Mouse (Mus musculus) heart, embryonic 14.5 days (tissue): ENCODE results near the gene Ina. TPM values are rescaled to one million over a fixed set of nuclear protein-coding genes. Genes with fewer than 3 reads are reported as not detected.
A peak's percentile ranks its signal among the peaks of the same experiment; 100 is the strongest.

Experiments used
- ATAC-seq: fragments of 200-750 bp; cut with Nextera tagmentation; 2 replicates; pipeline ENCODE4 v1.8.0; 2017; ENCODE audit warnings: low read depth, moderate TSS enrichment; ENCODE audit not compliant: insufficient number of reproducible peaks, insufficient read depth, low FRiP score
- H3K27ac ChIP-seq, 2 experiments: fragments of 200-500 bp in 1 of 2; fragments of 300-500 bp in 1 of 2; sonication (generic) in 1 of 2; replicated peaks in 1 of 2; 2 replicates each; pipeline ENCODE4 v1.5.1; 2012 to 2014; ENCODE audit warnings: low read depth in 2 of 2, low read length in 2 of 2, control low read depth in 1 of 2, mild to moderate bottlenecking in 1 of 2, mixed read lengths in 1 of 2; ENCODE audit not compliant: control insufficient read depth in 1 of 2, insufficient read depth in 1 of 2
- H3K27me3 ChIP-seq: fragments of 300-500 bp; sonication (generic); 2 replicates; pipeline ENCODE4 v1.6.1; 2014; ENCODE audit warnings: mild to moderate bottlenecking, low read length, control low read depth; ENCODE audit not compliant: control insufficient read depth, insufficient read depth
- H3K36me3 ChIP-seq: fragments of 300-500 bp; sonication (generic); 2 replicates; pipeline ENCODE4 v1.6.1; 2014; ENCODE audit warnings: mild to moderate bottlenecking, control low read depth, low read length, mixed read lengths; ENCODE audit not compliant: control insufficient read depth, insufficient read depth
- H3K4me1 ChIP-seq, 2 experiments: fragments of 200-500 bp in 1 of 2; fragments of 300-500 bp in 1 of 2; sonication (generic) in 1 of 2; 2 replicates each; pipeline ENCODE4 v1.6.1; 2012 to 2014; ENCODE audit warnings: low read length in 2 of 2, control low read depth in 1 of 2, mixed read lengths in 1 of 2; ENCODE audit not compliant: control insufficient read depth in 2 of 2, insufficient read depth in 2 of 2
- H3K4me2 ChIP-seq: fragments of 300-500 bp; sonication (generic); 2 replicates; pipeline ENCODE4 v1.6.1; 2014; ENCODE audit warnings: mild to moderate bottlenecking, low read length
- H3K4me3 ChIP-seq, 2 experiments: fragments of 200-500 bp in 1 of 2; fragments of 300-500 bp in 1 of 2; sonication (generic) in 1 of 2; 2 replicates each; pipeline ENCODE4 v1.5.1; 2012 to 2014; ENCODE audit warnings: low read length in 2 of 2, mild to moderate bottlenecking in 2 of 2, control low read depth in 1 of 2, low read depth in 1 of 2, moderate library complexity in 1 of 2; ENCODE audit not compliant: control insufficient read depth in 1 of 2, insufficient read depth in 1 of 2
- H3K9ac ChIP-seq: fragments of 300-500 bp; sonication (generic); 2 replicates; pipeline ENCODE4 v1.6.1; 2014; ENCODE audit warnings: mild to moderate bottlenecking, low read length
- H3K9me3 ChIP-seq: fragments of 300-500 bp; sonication (generic); 2 replicates; pipeline ENCODE4 v1.6.1; 2016; ENCODE audit warnings: low read length, control low read depth; ENCODE audit not compliant: control insufficient read depth
- WGBS: fragments of 180-500 bp; shearing (Covaris S2); extraction: QIAGEN DNeasy Blood & Tissue Kit; methylation state at CpG from one replicate; pipeline ENCODE4 v1.1.7; 2014; 5-methylcytosine and 5-hydroxymethylcytosine counted together
- polyA plus RNA-seq: library from polyadenylated mRNA; unstranded; fragments of >200 nt; fragmentation: Nextera tagmentation; extraction: Ambion mirVana; gene quantifications from 2 replicates; pipeline ENCODE4 v1.2.1, GENCODE M21; 2014

The Ina gene
- polyA plus RNA-seq, 1 experiment from 2014 or later, result 0.30 TPM

- H3K4me1 ChIP-seq, result peaks cover 45 to 59% of the 10 kb centered on the region in 2 experiments
Observed at GRCm38 (mm10) chr19:46971051-46971689, 43.3 kb upstream of the Ina start.

GRCm38 (mm10) chr19:46971712-46972111 is 42.8 kb upstream of the Ina start:
- no peak overlapping the region for H3K4me2 ChIP-seq
- peaks cover 47 to 59% of the 10 kb centered on the region in 2 experiments for H3K4me1 ChIP-seq
- H3K9me3 ChIP-seq, result no peaks in the 10 kb centered on the region
- H3K4me3 ChIP-seq, result no peak overlapping the region
- no peak for ATAC-seq
- H3K36me3 ChIP-seq, result no peaks in the 10 kb centered on the region
- peak overlapping the region; percentile 26 to 94 for H3K27ac ChIP-seq
- no peaks in the 10 kb centered on the region for H3K27me3 ChIP-seq
- WGBS, result 80% methylated on average over 9 of the region's 9 CpGs
- no peak overlapping the region for H3K9ac ChIP-seq

More at GRCm38 (mm10) chr19:46971051-46971689, 43.3 kb upstream of the Ina start:
- Histone ChIP-seq H3K4me3 (no peak overlapping the region), H3K27me3 (no peaks in the 10 kb centered on the region), H3K9me3 (no peaks in the 10 kb centered on the region), H3K27ac (peak overlapping the region; percentile 50 to 94), H3K4me2 (no peak overlapping the region), H3K9ac (no peak overlapping the region), H3K36me3 (no peaks in the 10 kb centered on the region)
- ATAC-seq, result no peak
- 68% methylated on average over 8 of the region's 8 CpGs for WGBS

GRCm38 (mm10) chr19:46972159-46972558 is 42.3 kb upstream of the Ina start:
- ATAC-seq, result no peak
- H3K4me1 ChIP-seq, result peaks cover 47 to 59% of the 10 kb centered on the region in 2 experiments
- WGBS, result 96% methylated on average over 3 of the region's 3 CpGs

GRCm38 (mm10) chr19:46975565-46975964 is 38.9 kb upstream of the Ina start:
- Histone ChIP-seq H3K9ac (no peak overlapping the region), H3K4me1 (peaks cover 30 to 37% of the 10 kb centered on the region in 2 experiments), H3K4me3 (no peak overlapping the region), H3K27me3 (no peaks in the 10 kb centered on the region), H3K36me3 (no peaks in the 10 kb centered on the region), H3K9me3 (no peaks in the 10 kb centered on the region), H3K4me2 (no peak overlapping the region), H3K27ac (peak overlapping the region; percentile 79 to 90)
- WGBS, result 21% methylated on average over 4 of the region's 4 CpGs
- 0 out of 2 replicates have a peak, but pooled peaks have one; percentile 57 for ATAC-seq

More at GRCm38 (mm10) chr19:46972159-46972558, 42.3 kb upstream of the Ina start:
- Histone ChIP-seq H3K9ac (no peak overlapping the region), H3K4me2 (no peak overlapping the region), H3K27ac (no peak overlapping the region), H3K27me3 (no peaks in the 10 kb centered on the region), H3K4me3 (no peak overlapping the region), H3K36me3 (no peaks in the 10 kb centered on the region), H3K9me3 (no peaks in the 10 kb centered on the region)

GRCm38 (mm10) chr19:46975997-46976396 is 38.5 kb upstream of the Ina start:
- ATAC-seq, result no peak

GRCm38 (mm10) chr19:46976743-46977142 is 37.8 kb upstream of the Ina start:
- Histone ChIP-seq H3K36me3 (no peaks in the 10 kb centered on the region), H3K4me1 (peaks cover 23 to 26% of the 10 kb centered on the region in 2 experiments), H3K4me3 (no peak overlapping the region), H3K9ac (no peak overlapping the region), H3K9me3 (no peaks in the 10 kb centered on the region), H3K27me3 (no peaks in the 10 kb centered on the region), H3K4me2 (no peak overlapping the region), H3K27ac (0 out of 4 replicates have a peak overlapping the region, but pooled peaks of 1 of the 2 experiments have one; percentile 79)
- WGBS, result 43% methylated on average over 2 of the region's 2 CpGs
- no peak for ATAC-seq

More at GRCm38 (mm10) chr19:46975997-46976396, 38.5 kb upstream of the Ina start:
- Histone ChIP-seq H3K27me3 (no peaks in the 10 kb centered on the region), H3K36me3 (no peaks in the 10 kb centered on the region), H3K4me2 (no peak overlapping the region), H3K27ac (peak overlapping the region; percentile 79 to 90), H3K9ac (no peak overlapping the region), H3K4me3 (no peak overlapping the region), H3K4me1 (peaks cover 29 to 33% of the 10 kb centered on the region in 2 experiments), H3K9me3 (no peaks in the 10 kb centered on the region)
- WGBS, result 73% methylated on average over 8 of the region's 8 CpGs

- no peaks in the 10 kb centered on the region for H3K27me3 ChIP-seq
- no peak overlapping the region for H3K9ac ChIP-seq
- 68% methylated on average over 6 of the region's 6 CpGs for WGBS
- no peak for ATAC-seq
- no peak overlapping the region for H3K4me2 ChIP-seq
- peaks cover 21% of the 10 kb centered on the region in 2 experiments for H3K4me1 ChIP-seq
- no peaks in the 10 kb centered on the region for H3K36me3 ChIP-seq
- H3K4me3 ChIP-seq, result no peak overlapping the region
- no peaks in the 10 kb centered on the region for H3K9me3 ChIP-seq
- no peak overlapping the region for H3K27ac ChIP-seq
Observed at GRCm38 (mm10) chr19:46977460-46977859, 37.0 kb upstream of the Ina start.
